Mouse (Mus musculus) ES-E14 (cell line): ENCODE measurements around the gene Ogfod3.

Experiments
- MAFK ChIP-seq: IDR thresholded peaks from 2 replicates; pipeline ENCODE4 v1.6.1; 2014; ENCODE audit warnings: mild to moderate bottlenecking, low read depth, low read length, inconsistent platforms; ENCODE audit not compliant: insufficient read depth
- ZC3H11A ChIP-seq: IDR thresholded peaks from 2 replicates; pipeline ENCODE4 v1.6.1; 2012; ENCODE audit warnings: low read depth, mild to moderate bottlenecking, inconsistent platforms, low read length, borderline replicate concordance

DNA sequence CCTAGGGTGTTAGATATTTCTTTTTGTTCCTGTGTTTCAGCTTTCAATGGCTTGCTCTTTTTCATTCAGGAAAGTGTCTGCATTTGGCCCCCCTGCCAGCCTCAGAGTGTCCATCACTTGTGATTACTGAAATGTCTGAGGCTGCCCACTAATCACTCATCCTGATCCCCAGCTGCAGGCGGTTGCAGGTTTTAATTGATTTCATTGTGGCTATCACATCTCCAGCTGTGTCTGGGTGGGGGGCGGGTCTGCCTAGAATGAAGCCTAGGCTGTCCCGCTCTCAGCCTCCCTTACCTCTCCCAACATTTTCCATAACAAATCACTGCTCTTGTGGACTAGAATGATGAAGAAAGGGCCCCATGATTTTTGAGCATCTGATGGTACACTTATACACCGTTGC lies 50.3 kb downstream of the Ogfod3 start:
- TF ChIP-seq MAFK, result no peak
- no peak for TF ChIP-seq ZC3H11A
